Mouse (Mus musculus) limb, embryonic 12.5 days (tissue): Measurements from ENCODE around the gene Atl1. TPM values are rescaled to one million over a fixed set of nuclear protein-coding genes. Genes with fewer than 3 reads are reported as not detected.

Experiments
- ATAC-seq: fragments of 200-750 bp; cut with Nextera tagmentation; 2 replicates; pipeline ENCODE4 v1.8.0; 2017; ENCODE audit warnings: low read depth, moderate TSS enrichment; ENCODE audit not compliant: insufficient number of reproducible peaks, insufficient read depth, low FRiP score, low TSS enrichment
- H3K27ac ChIP-seq: fragments of 300-500 bp; sonication (generic); 2 replicates; pipeline ENCODE4 v1.5.1; 2016; ENCODE audit warnings: mild to moderate bottlenecking, moderate library complexity
- H3K27me3 ChIP-seq: fragments of 300-500 bp; sonication (generic); 2 replicates; pipeline ENCODE4 v1.6.1; 2016; ENCODE audit warnings: mild to moderate bottlenecking, moderate library complexity
- H3K36me3 ChIP-seq: fragments of 300-500 bp; sonication (generic); 2 replicates; pipeline ENCODE4 v1.6.1; 2016; ENCODE audit warnings: mild to moderate bottlenecking, moderate library complexity
- H3K4me1 ChIP-seq: fragments of 300-500 bp; sonication (generic); replicated peaks from 2 replicates; pipeline ENCODE4 v1.6.1; 2016
- H3K4me2 ChIP-seq: fragments of 300-500 bp; sonication (generic); 2 replicates; pipeline ENCODE4 v1.6.1; 2016; ENCODE audit warnings: mild to moderate bottlenecking, moderate library complexity
- H3K4me3 ChIP-seq: fragments of 300-500 bp; sonication (generic); replicated peaks from 2 replicates; pipeline ENCODE4 v1.5.1; 2016; ENCODE audit warnings: mild to moderate bottlenecking
- H3K9ac ChIP-seq: fragments of 300-500 bp; sonication (generic); replicated peaks from 2 replicates; pipeline ENCODE4 v1.6.1; 2016; ENCODE audit warnings: mild to moderate bottlenecking, moderate library complexity
- H3K9me3 ChIP-seq: fragments of 300-500 bp; sonication (generic); 2 replicates; pipeline ENCODE4 v1.6.1; 2016; ENCODE audit warnings: mild to moderate bottlenecking, moderate library complexity
- WGBS: fragments of 180-500 bp; shearing (Covaris S2); methylation state at CpG from one replicate; pipeline ENCODE4 v1.1.7; 2016; 5-methylcytosine and 5-hydroxymethylcytosine counted together
- polyA plus RNA-seq: library from polyadenylated mRNA; unstranded; fragments of >200 nt; fragmentation: Nextera tagmentation; extraction: Ambion mirVana; gene quantifications from 2 replicates; pipeline ENCODE4 v1.2.1, GENCODE M21; 2016

Gene Atl1
- polyA plus RNA-seq, 1 experiment from 2014 or later = 5.4 TPM

GRCm38 (mm10) chr12:69945861-69946260, 53.4 kb downstream of the Atl1 start:
- H3K36me3 ChIP-seq = no peaks in the 10 kb centered on the region
- no peak overlapping the region for H3K27ac ChIP-seq
- H3K4me1 ChIP-seq = no peaks in the 10 kb centered on the region
- H3K4me2 ChIP-seq = no peak overlapping the region
- H3K9me3 ChIP-seq = no peaks in the 10 kb centered on the region
- no peak overlapping the region for H3K4me3 ChIP-seq
- H3K27me3 ChIP-seq = no peaks in the 10 kb centered on the region
- ATAC-seq = no peak
- H3K9ac ChIP-seq = no peak overlapping the region
- 92% methylated on average over 5 of the region's 5 CpGs for WGBS

GRCm38 (mm10) chr12:69947502-69947901, 55.1 kb downstream of the Atl1 start:
- H3K4me3 ChIP-seq = no peak overlapping the region
- H3K27ac ChIP-seq = no peak overlapping the region
- no peak for ATAC-seq
- no peaks in the 10 kb centered on the region for H3K36me3 ChIP-seq
- no peaks in the 10 kb centered on the region for H3K4me1 ChIP-seq
- no peaks in the 10 kb centered on the region for H3K27me3 ChIP-seq
- no peak overlapping the region for H3K4me2 ChIP-seq
- 74% methylated on average over 3 of the region's 3 CpGs for WGBS
- H3K9me3 ChIP-seq = no peaks in the 10 kb centered on the region
- no peak overlapping the region for H3K9ac ChIP-seq

- Histone ChIP-seq H3K4me2 (no peak overlapping the region), H3K4me1 (no peaks in the 10 kb centered on the region), H3K36me3 (peaks cover 33% of the 10 kb centered on the region), H3K9ac (no peak overlapping the region), H3K27me3 (no peaks in the 10 kb centered on the region), H3K9me3 (no peaks in the 10 kb centered on the region), H3K27ac (no peak overlapping the region), H3K4me3 (no peak overlapping the region)
- 86% methylated on average over 2 of the region's 2 CpGs for WGBS
- no peak for ATAC-seq
Measured at GRCm38 (mm10) chr12:69957378-69957777, 65.0 kb downstream of the Atl1 start.

- Histone ChIP-seq H3K9me3 (no peaks in the 10 kb centered on the region), H3K36me3 (peaks cover 71% of the 10 kb centered on the region), H3K9ac (no peak overlapping the region), H3K27ac (no peak overlapping the region), H3K4me3 (no peak overlapping the region), H3K27me3 (no peaks in the 10 kb centered on the region), H3K4me1 (no peaks in the 10 kb centered on the region), H3K4me2 (no peak overlapping the region)
- ATAC-seq = no peak
- 67% methylated on average over 4 of the region's 4 CpGs for WGBS
Measured at GRCm38 (mm10) chr12:69962468-69962867, 70.1 kb downstream of the Atl1 start.

GRCm38 (mm10) chr12:69963141-69963540, 70.7 kb downstream of the Atl1 start:
- WGBS = 90% methylated on average over 6 of the region's 6 CpGs
- no peaks in the 10 kb centered on the region for H3K9me3 ChIP-seq
- H3K4me1 ChIP-seq = no peaks in the 10 kb centered on the region
- no peak overlapping the region for H3K9ac ChIP-seq
- no peak overlapping the region for H3K4me3 ChIP-seq
- ATAC-seq = no peak
- H3K27ac ChIP-seq = no peak overlapping the region
- no peaks in the 10 kb centered on the region for H3K27me3 ChIP-seq
- H3K4me2 ChIP-seq = no peak overlapping the region
- H3K36me3 ChIP-seq = peaks cover 77% of the 10 kb centered on the region

- WGBS = 80% methylated on average over 3 of the region's 3 CpGs
- no peak overlapping the region for H3K27ac ChIP-seq
- H3K9ac ChIP-seq = no peak overlapping the region
- ATAC-seq = no peak
- no peaks in the 10 kb centered on the region for H3K27me3 ChIP-seq
- H3K4me1 ChIP-seq = no peaks in the 10 kb centered on the region
- no peak overlapping the region for H3K4me2 ChIP-seq
- no peaks in the 10 kb centered on the region for H3K9me3 ChIP-seq
- H3K36me3 ChIP-seq = peaks cover 87% of the 10 kb centered on the region
- H3K4me3 ChIP-seq = no peak overlapping the region
Measured at GRCm38 (mm10) chr12:69965644-69966043, 73.2 kb downstream of the Atl1 start.

- Histone ChIP-seq H3K4me3 (no peak overlapping the region), H3K27ac (no peak overlapping the region), H3K4me2 (no peak overlapping the region), H3K36me3 (peaks cover 88% of the 10 kb centered on the region), H3K9me3 (no peaks in the 10 kb centered on the region), H3K4me1 (no peaks in the 10 kb centered on the region), H3K9ac (no peak overlapping the region), H3K27me3 (no peaks in the 10 kb centered on the region)
- 91% methylated on average over 5 of the region's 5 CpGs for WGBS
- ATAC-seq = no peak
Measured at GRCm38 (mm10) chr12:69966071-69966470, 73.7 kb downstream of the Atl1 start.

GRCm38 (mm10) chr12:69967112-69967511, 74.7 kb downstream of the Atl1 start:
- Histone ChIP-seq H3K4me2 (no peak overlapping the region), H3K4me1 (no peaks in the 10 kb centered on the region), H3K36me3 (peaks cover 88% of the 10 kb centered on the region), H3K9ac (no peak overlapping the region), H3K27ac (no peak overlapping the region), H3K4me3 (no peak overlapping the region), H3K9me3 (no peaks in the 10 kb centered on the region), H3K27me3 (no peaks in the 10 kb centered on the region)
- WGBS = 88% methylated on average over 6 of the region's 6 CpGs
- ATAC-seq = no peak

GRCm38 (mm10) chr12:69968154-69968553, 75.7 kb downstream of the Atl1 start:
- 72% methylated on average over 5 of the region's 5 CpGs for WGBS
- H3K27ac ChIP-seq = no peak overlapping the region
- no peak overlapping the region for H3K9ac ChIP-seq
- no peak overlapping the region for H3K4me2 ChIP-seq
- no peak for ATAC-seq
- no peaks in the 10 kb centered on the region for H3K27me3 ChIP-seq
- H3K4me3 ChIP-seq = no peak overlapping the region
- H3K9me3 ChIP-seq = no peaks in the 10 kb centered on the region
- H3K4me1 ChIP-seq = no peaks in the 10 kb centered on the region
- H3K36me3 ChIP-seq = peaks cover 88% of the 10 kb centered on the region

- Histone ChIP-seq H3K4me1 (peaks cover 8% of the 10 kb centered on the region), H3K36me3 (peaks cover 70% of the 10 kb centered on the region), H3K27ac (no peak overlapping the region), H3K27me3 (no peaks in the 10 kb centered on the region), H3K4me2 (no peak overlapping the region), H3K9ac (no peak overlapping the region), H3K4me3 (no peak overlapping the region), H3K9me3 (no peaks in the 10 kb centered on the region)
- ATAC-seq = no peak
Measured at GRCm38 (mm10) chr12:69973666-69974065, 81.3 kb downstream of the Atl1 start.

- Histone ChIP-seq H3K4me1 (peaks cover 8% of the 10 kb centered on the region), H3K9me3 (no peaks in the 10 kb centered on the region), H3K4me2 (no peak overlapping the region), H3K9ac (no peak overlapping the region), H3K27me3 (no peaks in the 10 kb centered on the region), H3K36me3 (peaks cover 60% of the 10 kb centered on the region), H3K4me3 (no peak overlapping the region), H3K27ac (no peak overlapping the region)
- WGBS = 87% methylated on average over 6 of the region's 6 CpGs
- no peak for ATAC-seq
Measured at GRCm38 (mm10) chr12:69976688-69977087, 84.3 kb downstream of the Atl1 start.

GRCm38 (mm10) chr12:69977376-69977998, 85.1 kb downstream of the Atl1 start:
- H3K27me3 ChIP-seq = no peaks in the 10 kb centered on the region
- no peak overlapping the region for H3K9ac ChIP-seq
- 80% methylated on average over 9 of the region's 9 CpGs for whole genome bisulfite sequencing
- no peak overlapping the region for H3K27ac ChIP-seq
- H3K9me3 ChIP-seq = no peaks in the 10 kb centered on the region
- H3K4me2 ChIP-seq = no peak overlapping the region
- ATAC-seq = no peak
- peaks cover 8% of the 10 kb centered on the region for H3K4me1 ChIP-seq
- no peak overlapping the region for H3K4me3 ChIP-seq
- H3K36me3 ChIP-seq = peaks cover 60% of the 10 kb centered on the region
